Mouse (Mus musculus) midbrain, postnatal 0 days (tissue): ENCODE measurements at regions not wholly inside any gene's neighbourhood (a gene's known extent, or its start where the extent isn't known, plus 50 kb on each side); places are given as distances from the start of the nearest gene placed in this dataset.

ENCODE experiments used
- ATAC-seq: fragments of 200-750 bp; cut with Nextera tagmentation; 2 replicates; pipeline ENCODE4 v1.8.0; 2017; ENCODE audit warnings: moderate number of reproducible peaks, mild to moderate bottlenecking, moderate TSS enrichment, moderate library complexity; ENCODE audit not compliant: low FRiP score
- DNase-seq: peaks from one replicate; pipeline ENCODE4 v3.0.0-alpha.2; 2015; ENCODE audit warnings: low spot score
- H3K27ac ChIP-seq: fragments of 300-500 bp; sonication (generic); 2 replicates; pipeline ENCODE4 v1.5.1; 2014; ENCODE audit warnings: low read depth, mild to moderate bottlenecking, low read length, mixed read lengths
- H3K27me3 ChIP-seq: fragments of 300-500 bp; sonication (generic); 2 replicates; pipeline ENCODE4 v1.6.1; 2014; ENCODE audit warnings: low read length, control low read depth, mixed read lengths; ENCODE audit not compliant: insufficient read depth
- H3K36me3 ChIP-seq: fragments of 300-500 bp; sonication (generic); 2 replicates; pipeline ENCODE4 v1.6.1; 2014; ENCODE audit warnings: low read length, control low read depth, mixed read lengths; ENCODE audit not compliant: insufficient read depth
- H3K4me1 ChIP-seq: fragments of 300-500 bp; sonication (generic); 2 replicates; pipeline ENCODE4 v1.6.1; 2014; ENCODE audit warnings: mild to moderate bottlenecking, control low read depth, antibody characterized with exemption, low read length, mixed read lengths; ENCODE audit not compliant: insufficient read depth
- H3K4me2 ChIP-seq: fragments of 300-500 bp; sonication (generic); 2 replicates; pipeline ENCODE4 v1.6.1; 2014; ENCODE audit warnings: low read depth, mild to moderate bottlenecking, low read length, mixed read lengths; ENCODE audit not compliant: poor library complexity, severe bottlenecking
- H3K4me3 ChIP-seq: fragments of 300-500 bp; sonication (generic); 2 replicates; pipeline ENCODE4 v1.5.1; 2014; ENCODE audit warnings: low read depth, mild to moderate bottlenecking, low read length, moderate library complexity
- H3K9ac ChIP-seq: fragments of 300-500 bp; sonication (generic); replicated peaks from 2 replicates; pipeline ENCODE4 v1.6.1; 2014; ENCODE audit warnings: mild to moderate bottlenecking, low read length, moderate library complexity, mixed read lengths; ENCODE audit not compliant: poor library complexity, severe bottlenecking
- H3K9me3 ChIP-seq: fragments of 300-500 bp; sonication (generic); 2 replicates; pipeline ENCODE4 v1.6.1; 2016; ENCODE audit warnings: low read length, control low read depth
- CTCF ChIP-seq: IDR thresholded peaks from 2 replicates; pipeline ENCODE4 v1.5.1; 2016; ENCODE audit warnings: antibody characterized with exemption, mild to moderate bottlenecking
- WGBS: fragments of 180-500 bp; shearing (Covaris S2); extraction: QIAGEN DNeasy Blood & Tissue Kit; methylation state at CpG from one replicate; pipeline ENCODE4 v1.1.7; 2014; 5-methylcytosine and 5-hydroxymethylcytosine counted together

DNA sequence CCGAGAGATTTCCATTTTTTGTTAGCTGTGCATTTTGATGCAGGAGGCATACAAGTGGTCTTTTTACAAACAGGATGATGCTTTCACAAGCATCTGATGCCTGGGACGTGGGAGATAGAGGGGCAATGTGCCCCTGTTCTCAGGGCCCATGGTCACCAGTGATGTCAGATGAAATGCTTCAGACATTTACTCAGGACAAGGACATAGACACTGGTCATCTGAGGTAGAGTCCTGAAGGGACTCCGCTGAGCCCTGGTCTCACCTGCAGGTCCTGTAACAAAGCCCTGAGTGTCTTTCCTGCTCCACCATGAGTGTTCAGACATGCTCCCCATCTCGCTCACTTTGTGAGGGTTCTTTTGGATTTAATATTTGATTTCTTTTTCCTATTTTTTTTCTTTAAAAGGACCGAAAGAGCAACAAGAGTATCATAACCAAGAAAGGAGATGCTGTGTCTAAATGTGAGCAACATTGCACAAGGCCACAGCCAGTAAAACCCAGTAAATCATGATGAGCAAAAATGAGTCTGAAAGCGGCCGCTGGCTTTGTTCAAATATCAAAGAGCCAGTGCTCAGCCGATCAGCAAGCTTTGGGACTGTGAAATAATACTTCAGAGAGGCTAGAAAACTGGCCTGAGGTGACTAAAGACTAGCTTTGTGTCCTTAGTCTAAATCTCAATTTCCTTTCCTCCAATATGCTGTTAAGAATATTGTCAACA, 430.1 kb downstream of the Ate1 start:
- Histone ChIP-seq H3K4me3 (no peak overlapping the region), H3K4me2 (no peak overlapping the region), H3K9me3 (no peaks in the 10 kb centered on the region), H3K27me3 (no peaks in the 10 kb centered on the region), H3K9ac (no peak overlapping the region), H3K27ac (no peak overlapping the region), H3K4me1 (no peaks in the 10 kb centered on the region), H3K36me3 (no peaks in the 10 kb centered on the region)
- ATAC-seq (no peak), DNase-seq (no peak)
- 67% methylated on average over 8 of the region's 8 CpGs for WGBS
- no peak for TF ChIP-seq CTCF

DNA sequence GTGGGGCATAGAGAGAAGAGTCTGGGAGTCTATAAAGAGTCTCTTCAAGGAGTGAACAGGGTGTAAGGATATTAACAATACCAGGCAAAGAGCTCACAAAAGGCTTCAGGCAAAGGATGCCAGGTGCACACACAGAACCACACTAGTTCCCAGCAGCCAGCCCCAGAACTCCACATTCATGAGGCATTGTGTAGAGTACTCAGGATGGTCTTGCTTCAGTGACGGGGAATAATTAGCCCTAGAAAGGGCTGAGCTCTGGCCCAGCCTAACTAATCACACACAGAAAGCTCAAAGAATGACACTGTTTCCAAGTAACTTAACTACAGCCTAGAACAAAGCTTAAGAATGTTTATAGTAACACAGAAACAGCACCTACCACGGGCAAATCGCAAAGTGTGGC, 428.2 kb downstream of the Ate1 start:
- no peak overlapping the region for H3K4me3 ChIP-seq
- WGBS, result 26% methylated on average over 3 of the region's 3 CpGs
- no peak overlapping the region for H3K27ac ChIP-seq
- no peaks in the 10 kb centered on the region for H3K27me3 ChIP-seq
- ATAC-seq (no peak), DNase-seq (peak; percentile 7)
- no peak for TF ChIP-seq CTCF
- H3K9me3 ChIP-seq, result no peaks in the 10 kb centered on the region
- H3K4me1 ChIP-seq, result no peaks in the 10 kb centered on the region
- no peak overlapping the region for H3K9ac ChIP-seq
- no peaks in the 10 kb centered on the region for H3K36me3 ChIP-seq
- H3K4me2 ChIP-seq, result no peak overlapping the region

DNA sequence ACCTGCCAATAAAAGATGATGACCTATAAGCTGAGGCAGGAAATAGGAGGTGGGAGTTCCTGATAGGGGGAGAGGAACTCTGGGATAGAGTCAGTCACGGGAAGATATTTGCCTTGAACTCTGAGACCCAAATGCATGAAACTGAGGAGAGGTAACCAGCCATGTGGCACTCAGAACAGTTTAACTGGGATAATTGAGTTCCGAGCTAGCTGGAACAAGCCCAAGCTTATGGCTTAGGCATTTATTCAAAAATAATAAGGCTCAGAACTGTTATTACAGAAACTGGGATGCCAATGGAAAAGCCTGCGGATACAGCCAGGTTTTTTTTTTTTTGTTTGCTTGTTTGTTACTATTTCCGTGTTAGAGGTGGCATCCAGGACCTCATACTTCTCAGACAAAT, 425.0 kb downstream of the Ate1 start:
- H3K27ac ChIP-seq, result no peak overlapping the region
- no peak for DNase-seq
- H3K9ac ChIP-seq, result no peak overlapping the region
- H3K4me2 ChIP-seq, result no peak overlapping the region
- H3K9me3 ChIP-seq, result no peaks in the 10 kb centered on the region
- no peak overlapping the region for H3K4me3 ChIP-seq
- no peaks in the 10 kb centered on the region for H3K27me3 ChIP-seq
- 77% methylated on average over 4 of the region's 4 CpGs for WGBS
- TF ChIP-seq CTCF, result no peak
- H3K36me3 ChIP-seq, result no peaks in the 10 kb centered on the region
- no peak for ATAC-seq
- no peaks in the 10 kb centered on the region for H3K4me1 ChIP-seq

DNA sequence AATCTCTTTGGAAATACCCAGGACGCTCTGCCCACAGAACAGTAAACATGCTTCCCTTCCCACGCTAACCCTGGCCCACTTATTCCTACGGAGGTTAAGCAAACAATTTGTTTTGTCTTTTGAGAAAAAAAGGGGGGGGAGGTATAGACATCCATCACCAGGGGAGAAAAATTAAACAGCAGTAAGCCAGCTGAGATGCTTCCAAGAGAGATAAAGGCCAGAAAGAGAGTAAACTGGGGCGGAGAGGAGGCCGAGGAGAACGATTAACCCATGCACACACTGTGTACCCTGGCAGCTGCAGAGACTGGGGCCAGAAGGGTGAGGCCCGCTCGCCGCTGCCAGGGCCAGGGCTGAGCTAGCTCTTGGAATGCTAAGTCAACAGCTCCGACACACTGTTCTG, 421.6 kb downstream of the Ate1 start:
- Histone ChIP-seq H3K9me3 (no peaks in the 10 kb centered on the region), H3K27ac (no peak overlapping the region), H3K4me1 (no peaks in the 10 kb centered on the region), H3K4me3 (no peak overlapping the region), H3K9ac (no peak overlapping the region), H3K36me3 (no peaks in the 10 kb centered on the region), H3K27me3 (no peaks in the 10 kb centered on the region), H3K4me2 (no peak overlapping the region)
- DNase-seq (no peak), ATAC-seq (no peak)
- TF ChIP-seq CTCF, result no peak
- 80% methylated on average over 10 of the region's 10 CpGs for WGBS

DNA sequence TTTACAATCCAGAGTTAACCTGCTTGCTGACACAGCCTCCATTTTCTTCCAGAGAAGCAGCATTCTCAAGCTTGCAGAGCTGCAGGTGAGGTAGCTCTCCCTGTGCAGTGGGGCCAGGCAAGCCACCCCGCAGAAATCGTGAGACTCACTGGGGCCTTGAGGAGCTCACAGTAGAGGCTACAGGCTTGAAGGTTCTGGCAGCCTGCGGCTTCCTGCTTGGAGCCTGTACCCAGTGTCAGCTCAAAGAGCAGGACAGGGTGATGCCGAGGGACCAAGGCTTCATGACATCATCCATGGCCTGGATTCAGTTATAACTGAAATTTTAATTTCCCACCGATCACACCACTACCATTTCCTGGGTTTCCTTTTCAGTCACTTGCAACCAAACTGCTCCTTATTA, 417.5 kb downstream of the Ate1 start:
- H3K36me3 ChIP-seq, result no peaks in the 10 kb centered on the region
- no peak for ATAC-seq
- TF ChIP-seq CTCF, result no peak
- WGBS, result 85% methylated on average over 5 of the region's 5 CpGs
- H3K9ac ChIP-seq, result no peak overlapping the region
- no peak for DNase-seq
- no peaks in the 10 kb centered on the region for H3K4me1 ChIP-seq
- no peaks in the 10 kb centered on the region for H3K9me3 ChIP-seq
- no peak overlapping the region for H3K4me3 ChIP-seq
- H3K4me2 ChIP-seq, result no peak overlapping the region
- no peak overlapping the region for H3K27ac ChIP-seq
- no peaks in the 10 kb centered on the region for H3K27me3 ChIP-seq

DNA sequence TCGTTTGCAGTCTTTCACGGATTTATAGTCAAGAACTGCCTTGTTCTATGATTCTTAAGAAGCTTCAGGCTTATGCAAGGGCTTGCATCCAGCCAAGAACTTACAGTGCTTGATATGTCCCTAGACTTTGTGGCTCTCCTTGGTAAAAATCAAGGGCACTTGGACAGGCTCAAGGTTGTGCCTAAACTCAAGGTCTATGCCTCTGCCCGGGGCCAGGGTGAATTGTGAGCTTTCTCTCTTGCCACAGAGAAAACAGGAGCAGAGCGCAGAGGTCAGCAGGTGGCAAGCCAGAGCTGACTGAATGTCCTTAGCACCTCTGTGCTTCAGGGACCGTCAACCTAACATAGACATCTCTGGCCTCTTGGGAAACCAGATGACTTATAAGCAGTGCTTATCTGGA, 413.2 kb downstream of the Ate1 start:
- WGBS, result 84% methylated on average over 5 of the region's 5 CpGs

More for the DNA sequence above, 413.2 kb downstream of the Ate1 start:
- no peaks in the 10 kb centered on the region for H3K27me3 ChIP-seq
- no peak overlapping the region for H3K9ac ChIP-seq
- DNase-seq, result no peak
- no peaks in the 10 kb centered on the region for H3K4me1 ChIP-seq
- no peak overlapping the region for H3K4me3 ChIP-seq
- no peaks in the 10 kb centered on the region for H3K9me3 ChIP-seq
- no peak for TF ChIP-seq CTCF
- no peaks in the 10 kb centered on the region for H3K36me3 ChIP-seq
- no peak overlapping the region for H3K27ac ChIP-seq
- ATAC-seq, result no peak
- no peak overlapping the region for H3K4me2 ChIP-seq
